12 mouse cellular contexts compared by ENCODE assay signal in the genomic region with DNA sequence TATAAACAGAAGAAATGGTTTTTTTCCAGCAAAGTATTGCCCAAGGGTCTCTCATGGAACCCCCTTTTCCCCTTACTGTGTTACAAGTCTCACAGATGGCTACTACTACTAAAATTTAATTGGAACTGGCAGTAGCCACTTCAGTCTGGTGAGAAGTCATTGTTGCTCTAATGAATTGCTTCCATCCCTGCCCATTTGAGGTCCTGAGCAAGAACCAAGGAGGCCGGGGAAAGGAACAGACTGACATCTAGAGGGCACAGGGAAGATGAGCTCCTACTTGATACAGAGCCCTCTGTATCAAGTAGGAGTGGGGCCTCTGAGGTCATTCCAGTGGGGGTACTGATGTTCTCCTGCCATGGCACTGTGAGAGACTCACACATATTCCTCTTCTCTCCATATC. TPM values are rescaled to one million over a fixed set of nuclear protein-coding genes. Genes with fewer than 3 reads are reported as not detected.
DNase-seq lines count a peak whose midpoint lies in the region; ATAC-seq and TF ChIP-seq lines count a peak whose summit lies in the region.
"Had no signal": no experiment of that assay in that cellular context is flagged by ENCODE, and none has a peak within 500 bp of the region (broad histone marks: within the 10 kb centered on the region; RNA-seq: fewer than 3 reads in every experiment).

No protein-coding gene starts in this region.

- no peaks in the 10 kb centered on the region for H3K36me3 ChIP-seq in embryonic facial prominence, embryonic 14.5 days (ENCODE audit: control insufficient read depth, insufficient read depth, low read length)
- no peaks in the 10 kb centered on the region for H3K36me3 ChIP-seq in embryonic facial prominence, embryonic 10.5 days (replicated peaks)
- no peaks in the 10 kb centered on the region for H3K36me3 ChIP-seq in midbrain, embryonic 11.5 days (ENCODE audit: control insufficient read depth, insufficient read depth, low read length)
- no peaks in the 10 kb centered on the region for H3K36me3 ChIP-seq in midbrain, embryonic 10.5 days
- H3K36me3 ChIP-seq in intestine, postnatal 0 days (ENCODE audit: control insufficient read depth, insufficient read depth) = no peaks in the 10 kb centered on the region
- H3K36me3 ChIP-seq: embryonic facial prominence, embryonic 13.5 days; heart, embryonic 13.5 days; midbrain, embryonic 12.5 days had no signal

- DNase-seq in embryonic facial prominence, embryonic 14.5 days (ENCODE audit: low spot score) = peak; percentile 49
- DNase-seq in embryonic facial prominence, embryonic 10.5 days (ENCODE audit: low spot score) = no peak
- no peak for DNase-seq in midbrain, embryonic 11.5 days (ENCODE audit: low spot score, missing footprints)
- no peak for DNase-seq in midbrain, embryonic 10.5 days (ENCODE audit: low spot score)
- peak; percentile 31 for DNase-seq in retina, postnatal 7 days (ENCODE audit: low read depth, low spot score)
- no peak for DNase-seq in heart, postnatal 36 days
- DNase-seq in right cerebral cortex, postnatal 14 days = no peak
- DNase-seq: adrenal gland, adult 2 months had no signal

- no peak overlapping the region for H3K9ac ChIP-seq in embryonic facial prominence, embryonic 14.5 days (ENCODE audit: low read depth, low read length)
- no peak overlapping the region for H3K9ac ChIP-seq in midbrain, embryonic 11.5 days (ENCODE audit: low read length)
- H3K9ac ChIP-seq in intestine, postnatal 0 days (ENCODE audit: low read depth, low read length) = no peak overlapping the region
- H3K9ac ChIP-seq: embryonic facial prominence, embryonic 13.5 days; heart, embryonic 13.5 days; midbrain, embryonic 12.5 days had no signal

- 36% methylated on average over 1 of the region's 1 CpGs for WGBS in embryonic facial prominence, embryonic 14.5 days
- WGBS in embryonic facial prominence, embryonic 10.5 days = 33% methylated on average over 1 of the region's 1 CpGs
- 63% methylated on average over 1 of the region's 1 CpGs for WGBS in midbrain, embryonic 11.5 days
- WGBS in midbrain, embryonic 10.5 days = 53% methylated on average over 1 of the region's 1 CpGs
- 69% methylated on average over 1 of the region's 1 CpGs for WGBS in intestine, postnatal 0 days

- no peak overlapping the region for H3K4me3 ChIP-seq in embryonic facial prominence, embryonic 14.5 days (ENCODE audit: low read depth, low read length)
- no peak overlapping the region for H3K4me3 ChIP-seq in embryonic facial prominence, embryonic 10.5 days
- no peak overlapping the region for H3K4me3 ChIP-seq in midbrain, embryonic 11.5 days (ENCODE audit: low read depth, low read length)
- no peak overlapping the region for H3K4me3 ChIP-seq in midbrain, embryonic 10.5 days
- H3K4me3 ChIP-seq in intestine, postnatal 0 days (ENCODE audit: low read depth, low read length) = no peak overlapping the region
- H3K4me3 ChIP-seq: embryonic facial prominence, embryonic 13.5 days; heart, embryonic 13.5 days; midbrain, embryonic 12.5 days had no signal

- no peak for ATAC-seq in embryonic facial prominence, embryonic 14.5 days (ENCODE audit: low read depth)
- ATAC-seq in midbrain, embryonic 11.5 days (ENCODE audit: low FRiP score) = 0 out of 2 replicates have a peak, but pooled peaks have one; percentile 14
- ATAC-seq in intestine, postnatal 0 days = no peak

- H3K4me2 ChIP-seq in embryonic facial prominence, embryonic 14.5 days (ENCODE audit: low read depth, low read length) = no peak overlapping the region
- H3K4me2 ChIP-seq in midbrain, embryonic 11.5 days = no peak overlapping the region
- no peak overlapping the region for H3K4me2 ChIP-seq in intestine, postnatal 0 days (replicated peaks; ENCODE audit: low read depth)
- H3K4me2 ChIP-seq: embryonic facial prominence, embryonic 13.5 days; heart, embryonic 13.5 days; midbrain, embryonic 12.5 days had no signal

- TF ChIP-seq CTCF in intestine, postnatal 0 days (IDR thresholded peaks at IDR 0.05; ENCODE audit: low read depth) = peak; percentile 64

- H3K4me1 ChIP-seq in embryonic facial prominence, embryonic 14.5 days (ENCODE audit: control insufficient read depth, insufficient read depth, low read length) = no peaks in the 10 kb centered on the region
- H3K4me1 ChIP-seq in embryonic facial prominence, embryonic 10.5 days = peaks cover 14% of the 10 kb centered on the region
- no peaks in the 10 kb centered on the region for H3K4me1 ChIP-seq in midbrain, embryonic 11.5 days (ENCODE audit: control insufficient read depth, insufficient read depth, low read length)
- peaks cover 8% of the 10 kb centered on the region; the same call in 1 of the 2 replicates for H3K4me1 ChIP-seq in midbrain, embryonic 10.5 days
- no peaks in the 10 kb centered on the region for H3K4me1 ChIP-seq in intestine, postnatal 0 days (replicated peaks; ENCODE audit: control insufficient read depth, insufficient read depth, low read length)
- H3K4me1 ChIP-seq: embryonic facial prominence, embryonic 13.5 days; midbrain, embryonic 12.5 days had no signal

- intact Hi-C loops in heart, postnatal 36 days (cut with DNase I) = loop anchor here (5.0 kb wide), 1 partner anchor 395 kb away; no protein-coding TSS in a partner anchor

- H3K27me3 ChIP-seq in embryonic facial prominence, embryonic 14.5 days (replicated peaks; ENCODE audit: control insufficient read depth, insufficient read depth, low read length) = no peaks in the 10 kb centered on the region; the same call in 1 of the 2 replicates
- H3K27me3 ChIP-seq in embryonic facial prominence, embryonic 10.5 days (replicated peaks; ENCODE audit: low read depth, poor library complexity, severe bottlenecking) = no peaks in the 10 kb centered on the region
- H3K27me3 ChIP-seq in midbrain, embryonic 11.5 days (ENCODE audit: control insufficient read depth, insufficient read depth, low read length) = no peaks in the 10 kb centered on the region
- no peaks in the 10 kb centered on the region for H3K27me3 ChIP-seq in midbrain, embryonic 10.5 days (ENCODE audit: low read depth, poor library complexity, severe bottlenecking)
- H3K27me3 ChIP-seq in intestine, postnatal 0 days (replicated peaks; ENCODE audit: control insufficient read depth, insufficient read depth, low read length) = no peaks in the 10 kb centered on the region
- H3K27me3 ChIP-seq: embryonic facial prominence, embryonic 13.5 days; heart, embryonic 13.5 days had no signal

- H3K9me3 ChIP-seq in embryonic facial prominence, embryonic 14.5 days (ENCODE audit: control insufficient read depth, low read length) = no peaks in the 10 kb centered on the region
- H3K9me3 ChIP-seq in embryonic facial prominence, embryonic 10.5 days = no peaks in the 10 kb centered on the region
- no peaks in the 10 kb centered on the region for H3K9me3 ChIP-seq in midbrain, embryonic 11.5 days (ENCODE audit: control insufficient read depth, low read length)
- H3K9me3 ChIP-seq in midbrain, embryonic 10.5 days (replicated peaks) = no peaks in the 10 kb centered on the region
- no peaks in the 10 kb centered on the region for H3K9me3 ChIP-seq in intestine, postnatal 0 days (ENCODE audit: control insufficient read depth)
- H3K9me3 ChIP-seq: embryonic facial prominence, embryonic 13.5 days; heart, embryonic 13.5 days; midbrain, embryonic 12.5 days had no signal

- no peak overlapping the region for H3K27ac ChIP-seq in embryonic facial prominence, embryonic 14.5 days (replicated peaks; ENCODE audit: low read depth, low read length)
- no peak overlapping the region for H3K27ac ChIP-seq in embryonic facial prominence, embryonic 10.5 days (replicated peaks)
- H3K27ac ChIP-seq in midbrain, embryonic 11.5 days (ENCODE audit: low read depth, low read length) = no peak overlapping the region
- no peak overlapping the region for H3K27ac ChIP-seq in midbrain, embryonic 10.5 days (replicated peaks)
- H3K27ac ChIP-seq in intestine, postnatal 0 days (ENCODE audit: low read depth, low read length) = no peak overlapping the region
- H3K27ac ChIP-seq: embryonic facial prominence, embryonic 13.5 days; midbrain, embryonic 12.5 days had no signal

RNA-seq across cellular contexts. Expression of gene Thumpd2, which starts 47.8 kb away (rescaled TPM):
- polyA plus RNA-seq in embryonic facial prominence, embryonic 14.5 days (2014; fragmentation: Nextera tagmentation; extraction: Ambion mirVana) = 11.6 and 15.1 TPM in 2 replicates
- 14.0 and 14.4 TPM in 2 replicates for polyA plus RNA-seq in embryonic facial prominence, embryonic 10.5 days (2016; fragmentation: Nextera tagmentation; extraction: Ambion mirVana)
- polyA plus RNA-seq in midbrain, embryonic 11.5 days (2014; fragmentation: Nextera tagmentation; extraction: Ambion mirVana) = 13.9 and 14.4 TPM in 2 replicates
- 13.8 and 14.6 TPM in 2 replicates for polyA plus RNA-seq in midbrain, embryonic 10.5 days (2016; fragmentation: Nextera tagmentation; extraction: Ambion mirVana)
- polyA plus RNA-seq in intestine, postnatal 0 days (2015; fragmentation: Nextera tagmentation; extraction: Ambion mirVana) = 5.0 and 5.6 TPM in 2 replicates
- 1 to 10 TPM; 4.7 to 4.8 TPM for total RNA-seq in heart, postnatal 36 days (2021)

Comparison
In these comparisons a context has a peak if more than half of its experiments do, and no peak if none do; other contexts are left out.
1. DNase-seq: peak in embryonic facial prominence, embryonic 14.5 days (single experiment) and retina, postnatal 7 days (single experiment); none in embryonic facial prominence, embryonic 10.5 days (single experiment), midbrain, embryonic 11.5 days (single experiment), midbrain, embryonic 10.5 days (single experiment), heart, postnatal 36 days (0 of 2) and right cerebral cortex, postnatal 14 days (single experiment).